Mouse (Mus musculus) cerebellum, adult 2 months (tissue): ENCODE data around the gene Cd300ld5.

Experiments
- CTCF ChIP-seq: fragments of 200-500 bp; IDR thresholded peaks from 2 replicates; pipeline ENCODE4 v1.5.1; 2011; ENCODE audit warnings: low read depth, mild to moderate bottlenecking, control low read depth, low read length, moderate library complexity, borderline replicate concordance; ENCODE audit not compliant: insufficient read depth
- POLR2A ChIP-seq: fragments of 200-500 bp; IDR thresholded peaks from 2 replicates; pipeline ENCODE4 v1.6.1; 2011; ENCODE audit warnings: low read length, control low read depth, borderline replicate concordance; ENCODE audit not compliant: insufficient read depth

GRCm38 (mm10) chr11:115083376-115084139 is 46.0 kb upstream of the Cd300ld5 start:
- peak; percentile 88 for TF ChIP-seq CTCF
- no peak for TF ChIP-seq POLR2A
